Mouse (Mus musculus) v-Abl transformed pro-B cells (cell line): ENCODE data around the gene Irgm2.
"Not testable (repeated sequence)": the region's sequence is repeated elsewhere in the genome, so short reads cannot be mapped to it uniquely, and the experiment has no call there.

Source experiments
- in situ Hi-C, 2 experiments: fragments of 400-800 bp; cut with MboI; formaldehyde crosslinking; loops; one replicate each; pipeline ENCODE4 v1.15.1; 2025; ENCODE audit not compliant: unreplicated experiment in 2 of 2

The Irgm2 gene

GRCm38 (mm10) chr11:58211062-58211681 lies 11.8 kb downstream of the Irgm2 start:
- in situ Hi-C loops = no loop called here

DNA sequence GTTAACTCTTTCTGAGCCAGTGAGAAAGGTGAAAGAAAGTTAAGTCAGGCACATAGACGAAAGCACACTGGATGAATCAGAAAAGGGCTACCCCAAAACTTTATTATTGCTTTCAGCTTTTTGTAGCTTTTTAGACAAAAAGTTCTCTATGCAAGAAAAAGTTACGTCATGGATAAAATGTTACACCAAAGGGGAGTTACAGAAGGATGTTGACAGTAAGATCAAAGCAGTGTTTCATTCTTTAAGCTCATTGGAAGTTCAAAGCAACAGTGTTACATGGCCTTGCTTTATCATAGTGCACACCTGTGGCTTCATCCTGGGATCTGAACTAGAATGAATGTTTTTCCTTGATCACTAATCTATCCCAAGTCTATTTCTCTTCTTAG lies 12.3 kb downstream of the Irgm2 start:
- in situ Hi-C loops = no loop called here

DNA sequence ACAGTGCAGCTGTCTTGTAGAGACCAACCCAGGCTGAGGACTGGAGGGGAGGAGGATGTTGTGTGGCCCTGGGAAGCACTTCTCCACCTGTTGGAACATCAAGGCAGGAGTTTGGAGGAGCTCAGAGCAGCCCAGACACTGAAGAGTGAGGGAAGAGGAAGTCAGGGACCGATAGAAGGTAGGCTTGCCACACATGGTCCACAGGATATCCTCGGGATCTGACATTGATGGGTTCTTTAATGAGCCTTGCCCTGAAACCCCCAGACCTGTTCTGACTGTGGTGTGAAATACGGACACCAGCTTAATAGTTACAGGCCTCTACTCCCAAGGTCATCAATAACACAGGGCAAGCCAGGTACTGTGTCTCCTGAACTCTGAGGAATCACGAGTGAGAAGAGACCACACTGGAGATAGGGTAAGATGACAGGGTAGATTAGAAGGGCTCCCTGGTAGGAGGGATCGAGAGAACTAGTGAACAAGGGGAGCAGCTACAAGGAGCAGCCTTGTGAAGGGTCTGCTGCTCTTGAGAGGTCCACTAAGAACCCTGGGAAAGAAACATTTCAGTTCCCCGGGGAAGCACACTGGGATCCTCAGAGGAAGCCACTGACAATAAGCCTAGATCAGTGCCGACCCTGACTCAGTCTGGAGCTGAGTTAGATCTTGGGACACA lies 14.4 kb downstream of the Irgm2 start:
- in situ Hi-C loops = no loop called here

DNA sequence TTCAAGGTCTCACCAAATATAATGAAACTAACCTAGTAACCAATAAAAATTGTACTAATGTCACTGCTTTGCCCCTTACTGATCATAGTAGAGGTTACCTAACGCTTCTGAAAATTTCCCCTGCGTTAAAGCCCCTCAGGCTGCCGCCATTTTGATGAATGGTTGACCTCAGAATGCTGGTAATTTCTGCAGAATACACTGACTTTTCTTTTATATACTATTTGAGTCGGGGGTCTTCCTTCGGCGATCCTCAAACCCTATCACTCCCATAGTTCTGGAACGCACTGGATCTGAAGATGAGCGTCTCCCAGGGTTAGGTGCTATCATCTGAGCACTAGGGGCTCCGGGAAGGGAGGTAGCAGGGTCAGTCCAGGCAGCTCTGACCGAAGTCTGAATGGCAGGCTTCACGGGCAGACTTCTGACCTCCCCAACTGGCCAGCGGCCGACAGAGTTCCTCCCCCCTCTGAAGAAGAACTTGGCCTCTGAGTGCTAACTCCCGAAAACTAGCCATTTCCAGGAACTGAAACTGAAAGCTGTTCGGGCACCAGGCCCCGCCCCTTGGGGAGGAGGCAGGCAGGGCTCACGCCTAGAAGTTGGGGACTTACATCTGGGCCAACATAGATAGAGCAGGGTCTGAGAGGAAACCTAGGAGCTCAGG lies 15.1 kb downstream of the Irgm2 start:
- in situ Hi-C loops = no loop called here

GRCm38 (mm10) chr11:58215049-58215430 lies 15.6 kb downstream of the Irgm2 start:
- in situ Hi-C loops = not testable (repeated sequence)

- in situ Hi-C loops = no loop called here
Observed at GRCm38 (mm10) chr11:58215814-58216213, 16.4 kb downstream of the Irgm2 start.

- in situ Hi-C loops = no loop called here
Observed at GRCm38 (mm10) chr11:58216823-58217222, 17.4 kb downstream of the Irgm2 start.

DNA sequence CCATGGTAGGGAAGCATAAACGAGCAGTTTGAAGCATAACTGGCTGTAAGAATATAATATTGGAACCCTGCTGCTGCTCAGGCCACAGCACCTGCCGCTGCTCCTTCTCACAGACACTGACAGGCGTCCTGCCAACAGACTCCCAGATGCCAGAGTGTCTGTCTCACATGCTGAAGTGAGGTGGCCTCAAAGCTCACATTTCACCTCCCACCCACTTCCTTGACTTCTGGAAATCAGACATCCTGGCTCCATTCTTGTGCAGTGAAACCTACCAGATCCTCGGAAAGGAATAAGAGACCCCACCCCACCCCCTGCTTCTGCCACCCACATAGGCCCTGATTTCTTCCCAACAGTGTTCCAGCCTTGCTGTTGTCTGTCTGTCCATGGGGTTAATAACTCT lies 24.3 kb downstream of the Irgm2 start:
- in situ Hi-C loops = loop anchor here (5.0 to 10.0 kb wide), 2 partner anchors 36 to 119 kb away; partner anchors contain the start of gene Cnot8 (in 1 of the 2)

- in situ Hi-C loops = loop anchor here (5.0 to 10.0 kb wide), 2 partner anchors 37 to 120 kb away; partner anchors contain the start of gene Cnot8 (in 1 of the 2)
Observed at GRCm38 (mm10) chr11:58224313-58224712, 24.9 kb downstream of the Irgm2 start.

- in situ Hi-C loops = loop anchor here (5.0 to 10.0 kb wide), 3 partner anchors 38 to 120 kb away; partner anchors contain the start of gene Cnot8 (in 1 of the 2)
Observed at GRCm38 (mm10) chr11:58224872-58225271, 25.5 kb downstream of the Irgm2 start.

GRCm38 (mm10) chr11:58225655-58226054 lies 26.2 kb downstream of the Irgm2 start:
- in situ Hi-C loops = loop anchor here in 1 of 2 experiments (5.0 to 10.0 kb wide), 2 partner anchors 43 to 121 kb away; partner anchors contain the start of gene Cnot8

DNA sequence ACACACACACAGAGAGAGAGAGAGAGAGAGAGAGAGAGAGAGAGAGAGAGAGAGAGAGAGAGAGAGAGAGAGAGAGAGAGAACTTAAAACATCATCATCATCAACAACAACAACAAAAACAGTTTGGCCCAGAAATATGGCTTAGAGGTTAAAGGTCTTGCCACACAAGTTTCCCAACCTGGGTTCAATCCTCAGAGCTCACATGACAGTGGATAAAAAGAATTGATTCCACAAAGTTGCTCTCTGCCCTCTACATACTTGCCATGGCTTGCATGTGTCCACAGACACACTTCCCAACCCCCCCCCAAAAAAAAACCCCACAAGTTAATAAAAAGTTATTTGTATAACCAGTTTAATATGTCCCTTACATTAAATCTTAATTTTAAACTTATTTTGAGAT lies 27.0 kb downstream of the Irgm2 start:
- in situ Hi-C loops = loop anchor here in 1 of 2 experiments (5.0 to 10.0 kb wide), 2 partner anchors 44 to 122 kb away; partner anchors contain the start of gene Cnot8

GRCm38 (mm10) chr11:58228021-58228420 lies 28.6 kb downstream of the Irgm2 start:
- in situ Hi-C loops = loop anchor here in 1 of 2 experiments (5.0 to 10.0 kb wide), 2 partner anchors 46 to 123 kb away; partner anchors contain the start of gene Cnot8

DNA sequence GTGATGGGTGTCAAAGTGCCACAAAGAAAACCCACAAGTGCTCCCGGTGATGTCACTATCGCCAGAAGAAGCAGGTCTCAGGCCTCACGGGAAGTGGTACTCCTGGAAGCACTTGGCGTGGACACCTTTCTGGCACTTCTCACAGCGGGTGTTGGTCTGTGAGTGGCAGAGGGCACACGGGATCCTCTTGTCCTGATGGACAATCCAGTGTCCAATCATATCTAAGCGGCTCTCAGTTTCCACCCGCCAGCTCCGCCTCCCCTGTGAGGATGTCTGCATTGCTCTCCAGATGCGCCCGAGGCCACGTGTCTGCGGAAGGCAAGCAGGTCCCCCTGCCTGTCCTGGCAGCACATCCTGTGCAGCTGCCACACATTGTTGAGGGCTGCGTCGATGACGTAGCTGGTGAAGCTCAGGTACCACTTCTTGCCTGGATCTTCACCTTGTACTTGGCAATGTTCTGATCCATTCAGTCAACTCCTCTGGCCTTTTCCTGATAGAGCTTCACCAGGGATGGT lies 31.0 kb downstream of the Irgm2 start:
- in situ Hi-C loops = loop anchor here (5.0 to 10.0 kb wide), 4 partner anchors 276 to 684 kb away; partner anchors contain the start of genes Olfr323 (in 2 of the 2) and Btnl10 (in 1 of the 2)

DNA sequence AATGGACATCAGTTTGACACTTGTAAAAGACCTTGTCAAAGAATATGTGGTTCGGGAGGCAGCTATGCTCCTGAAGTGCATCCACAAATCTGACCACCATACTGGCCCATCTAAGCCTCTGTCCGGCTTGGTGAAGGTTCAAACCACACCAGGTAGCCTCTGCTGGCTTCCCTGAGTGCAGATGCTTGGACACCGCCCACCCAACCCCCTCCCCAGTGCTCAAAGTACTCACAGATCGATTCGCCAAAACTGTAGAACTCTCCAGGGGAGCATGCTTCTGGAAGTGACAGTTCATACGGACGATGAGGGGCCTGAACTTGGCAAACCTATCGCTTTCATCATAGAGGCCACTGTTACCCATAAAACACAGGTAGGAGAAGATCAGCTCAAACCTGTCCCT lies 31.7 kb downstream of the Irgm2 start:
- in situ Hi-C loops = loop anchor here (5.0 to 10.0 kb wide), 4 partner anchors 276 to 684 kb away; partner anchors contain the start of genes Olfr323 (in 2 of the 2) and Btnl10 (in 1 of the 2)

DNA sequence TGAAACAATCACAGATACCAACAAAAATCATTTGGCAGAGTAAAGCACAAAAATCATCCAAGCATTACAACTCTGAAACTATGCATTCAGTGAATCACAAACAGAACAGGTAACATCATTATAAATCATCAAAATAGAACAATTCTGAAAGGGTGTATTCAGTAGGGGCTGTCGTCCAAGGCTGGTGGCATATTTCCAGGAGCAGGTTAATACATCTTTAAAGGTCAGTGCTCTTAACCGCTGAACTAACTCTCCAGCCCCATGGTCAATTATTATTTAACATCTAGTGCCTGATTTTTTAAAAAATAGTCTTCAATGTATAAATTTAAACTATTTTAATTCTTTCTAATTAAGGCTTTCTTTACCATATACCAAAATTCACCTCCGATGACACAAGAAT lies 35.1 kb downstream of the Irgm2 start:
- in situ Hi-C loops = loop anchor here (5.0 to 10.0 kb wide), 4 partner anchors 280 to 680 kb away; partner anchors contain the start of genes Olfr323 (in 2 of the 2) and Btnl10 (in 1 of the 2)

GRCm38 (mm10) chr11:58235152-58235551 lies 35.7 kb downstream of the Irgm2 start:
- in situ Hi-C loops = loop anchor here (10.0 kb wide), 2 partner anchors 280 to 680 kb away; partner anchors contain the start of gene Btnl10 (in 1 of the 2)

DNA sequence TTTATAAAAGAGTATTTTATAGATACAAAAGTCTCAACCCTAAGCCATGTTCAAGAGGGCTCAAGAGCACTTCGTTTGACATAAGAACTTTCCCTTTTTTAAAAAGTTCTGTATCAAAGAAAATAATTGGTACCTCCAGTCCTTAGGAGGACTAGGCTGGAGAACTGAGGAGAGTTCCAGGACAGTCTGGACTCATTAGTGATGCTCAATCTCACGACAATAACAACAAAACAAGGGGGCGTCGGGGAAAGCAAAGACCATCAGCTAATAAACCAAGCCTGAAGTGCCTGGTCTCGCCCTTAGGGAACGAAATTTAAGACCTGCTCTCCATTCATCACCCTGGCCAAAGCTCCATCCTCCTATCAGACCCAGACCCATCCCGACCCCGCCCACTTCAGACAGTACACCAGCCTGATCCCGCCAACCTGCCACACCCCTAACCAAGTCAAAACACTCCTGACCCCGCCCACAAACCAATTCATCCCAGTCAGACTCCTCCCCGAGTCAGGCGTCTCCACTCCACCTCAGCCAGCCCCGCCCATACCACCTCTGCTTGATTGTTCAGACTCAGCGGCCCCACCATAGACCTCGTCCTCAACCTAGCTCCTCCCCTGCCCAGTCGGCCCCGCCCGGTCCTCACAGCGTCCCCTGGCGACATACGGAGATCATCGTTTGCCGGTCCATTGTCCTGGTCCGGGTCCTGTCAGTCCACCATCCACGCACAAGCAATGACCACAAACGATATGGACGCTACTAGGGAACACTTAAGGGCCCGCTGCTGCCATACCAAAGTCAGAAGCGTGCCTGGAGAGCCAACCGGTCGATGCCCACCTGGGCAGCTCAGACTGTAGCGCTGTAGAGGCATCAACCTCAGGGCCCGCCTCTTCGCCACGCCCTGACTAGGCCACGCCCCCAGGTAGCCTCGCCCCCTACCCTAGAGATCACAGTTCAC lies 39.7 kb downstream of the Irgm2 start:
- in situ Hi-C loops = loop anchor here (10.0 kb wide), 2 partner anchors 284 to 676 kb away; partner anchors contain the start of gene Btnl10 (in 1 of the 2)

GRCm38 (mm10) chr11:58247294-58247693 lies 47.9 kb downstream of the Irgm2 start:
- in situ Hi-C loops = no loop called here
